Mouse (Mus musculus) bone marrow, adult 2 months (tissue): ENCODE results near the gene Pif1.

Experiments used
- CTCF ChIP-seq: fragments of 200-500 bp; IDR thresholded peaks from 2 replicates; pipeline ENCODE4 v1.5.1; 2011; ENCODE audit warnings: low read length, control low read depth; ENCODE audit not compliant: control insufficient read depth, insufficient read depth
- POLR2A ChIP-seq: fragments of 200-500 bp; IDR thresholded peaks from 2 replicates; pipeline ENCODE4 v1.6.1; 2011; ENCODE audit warnings: low read depth, mild to moderate bottlenecking, control low read depth, low read length, borderline replicate concordance; ENCODE audit not compliant: control insufficient read depth

DNA sequence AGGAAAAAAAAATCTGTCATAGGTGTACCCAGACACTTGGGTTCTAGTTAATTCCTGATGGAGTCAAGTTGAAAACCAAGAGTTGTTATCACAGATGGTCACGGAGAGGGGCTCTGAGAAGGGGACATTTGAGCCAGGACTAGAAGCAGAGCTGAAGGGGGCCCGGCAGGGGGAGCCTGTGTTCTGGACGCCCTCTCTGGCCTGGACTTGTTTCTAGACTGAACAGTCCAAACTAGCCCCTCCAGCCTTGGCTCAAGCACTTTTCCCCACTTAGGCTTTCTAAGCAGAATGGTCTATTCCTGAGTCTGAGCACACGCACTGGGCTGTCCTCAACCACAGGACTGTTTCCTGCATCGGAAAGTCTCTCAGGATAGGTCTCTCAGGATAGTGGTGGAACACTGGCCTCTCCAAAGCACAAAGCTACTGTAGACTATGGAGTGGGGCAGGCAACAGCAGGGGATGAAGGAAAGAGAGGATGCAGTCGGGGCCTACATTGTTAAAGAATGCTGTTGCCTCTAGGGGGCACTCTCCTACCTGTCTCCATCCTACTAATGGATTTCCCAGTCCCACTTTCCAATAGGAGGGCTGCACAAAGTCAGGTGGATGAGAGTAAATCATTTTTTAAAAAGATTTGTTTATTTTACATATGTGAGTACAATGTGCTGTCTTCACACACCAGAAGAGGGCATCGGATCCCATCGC, 16.6 kb downstream of the Pif1 start:
- TF ChIP-seq POLR2A (no peak), CTCF (peak; percentile 23; the same call in 1 of the 2 replicates)
